Mouse (Mus musculus) heart, postnatal 36 days (tissue): ENCODE measurements around the gene Wscd1. TPM values are rescaled to one million over a fixed set of nuclear protein-coding genes. Genes with fewer than 3 reads are reported as not detected.

Source experiments
- DNase-seq, 2 experiments: peaks; one replicate each; pipeline ENCODE4 v3.0.0; 2021 to 2022
- intact Hi-C: fragments of 180-260 bp; cut with DNase I; formaldehyde crosslinking; loops from one replicate; pipeline ENCODE4 v1.15.1; 2025
- total RNA-seq, 2 experiments: library from RNA; stranded (reverse); gene quantifications; 2 replicates each; pipeline ENCODE4 v1.2.3; 2021

Wscd1 gene
- total RNA-seq, 2 experiments from 2014 or later: 8.0 to 12.0 TPM

DNA sequence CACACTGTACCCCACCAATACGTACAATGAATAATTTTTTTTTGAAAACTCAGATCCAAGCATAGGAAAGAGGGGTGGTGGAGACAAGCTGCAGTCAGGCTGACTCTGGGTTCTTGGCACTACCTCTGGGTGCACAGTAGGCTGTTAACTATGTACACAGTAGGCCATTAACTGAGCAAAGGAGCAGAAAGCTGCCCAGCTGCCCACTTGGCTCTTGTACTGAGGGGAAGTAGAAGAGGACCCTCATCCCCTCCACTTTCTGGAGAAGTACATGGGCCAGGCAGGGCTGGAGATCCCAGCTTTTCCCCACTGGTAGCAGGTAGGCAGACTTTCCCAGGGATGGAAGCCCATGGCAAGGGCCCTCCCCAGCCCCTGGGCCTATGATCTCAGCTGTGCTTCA is 16.7 kb downstream of the Wscd1 start:
- intact Hi-C loops: no loop called here
- no peak for DNase-seq

DNA sequence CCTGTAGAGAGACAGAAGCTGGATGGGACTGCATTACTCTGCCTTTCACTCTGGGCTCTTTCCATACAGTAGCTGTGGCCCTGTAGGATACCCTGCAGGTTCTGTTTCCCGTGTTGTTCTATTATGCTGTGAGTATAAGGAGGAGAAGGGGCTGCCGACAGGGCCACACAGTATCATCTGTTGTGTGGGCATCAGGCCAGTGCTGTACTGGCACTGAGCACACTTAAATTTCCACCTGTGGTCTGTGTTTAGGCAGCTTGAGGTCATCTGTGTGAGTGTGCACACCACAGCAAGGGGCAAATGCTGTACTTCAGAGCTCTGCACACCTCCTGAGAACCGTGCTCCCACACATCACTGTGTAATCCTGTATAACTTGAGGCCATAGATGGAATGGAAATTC is 18.0 kb downstream of the Wscd1 start:
- DNase-seq: no peak
- intact Hi-C loops: no loop called here

DNA sequence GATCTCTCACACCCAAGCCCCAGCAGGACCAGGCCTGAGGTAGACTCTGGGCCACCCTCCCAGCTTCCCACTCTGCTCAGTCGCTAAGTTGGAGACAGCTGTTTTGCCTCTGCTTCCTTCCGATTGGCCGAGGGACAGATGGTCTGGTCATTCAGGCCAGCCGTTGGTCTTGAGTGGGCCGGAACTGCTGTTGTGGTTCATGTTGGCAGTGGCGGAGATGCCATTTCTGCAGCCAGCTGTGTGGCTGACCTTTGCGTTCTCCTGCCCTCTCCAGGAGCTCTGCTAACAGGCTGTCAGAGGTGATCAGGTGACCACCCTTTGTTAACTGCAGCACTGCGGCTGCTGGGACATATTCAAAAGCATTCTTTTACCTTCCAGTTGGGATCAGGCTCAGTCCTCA is 20.0 kb downstream of the Wscd1 start:
- no peak for DNase-seq
- intact Hi-C loops: no loop called here

DNA sequence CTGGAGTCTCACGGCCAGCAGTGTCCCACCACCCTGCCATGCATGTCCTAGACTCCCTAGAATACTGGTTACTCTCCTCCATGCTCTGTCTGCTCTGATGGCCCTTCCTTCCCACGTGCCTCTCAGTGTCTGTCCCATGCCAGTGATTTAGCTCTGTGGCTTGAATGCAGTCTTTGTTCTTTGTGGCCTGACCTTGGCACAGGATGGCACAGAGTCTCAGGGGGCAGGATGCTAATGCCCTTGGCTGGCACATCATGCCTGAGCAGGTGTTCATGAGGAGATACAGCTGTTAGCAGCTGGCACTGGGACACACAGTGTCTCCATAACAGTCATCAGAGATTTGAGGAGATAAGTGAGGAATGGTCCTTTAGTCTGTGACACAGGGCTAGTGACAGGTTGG is 20.8 kb downstream of the Wscd1 start:
- no peak for DNase-seq
- intact Hi-C loops: no loop called here

DNA sequence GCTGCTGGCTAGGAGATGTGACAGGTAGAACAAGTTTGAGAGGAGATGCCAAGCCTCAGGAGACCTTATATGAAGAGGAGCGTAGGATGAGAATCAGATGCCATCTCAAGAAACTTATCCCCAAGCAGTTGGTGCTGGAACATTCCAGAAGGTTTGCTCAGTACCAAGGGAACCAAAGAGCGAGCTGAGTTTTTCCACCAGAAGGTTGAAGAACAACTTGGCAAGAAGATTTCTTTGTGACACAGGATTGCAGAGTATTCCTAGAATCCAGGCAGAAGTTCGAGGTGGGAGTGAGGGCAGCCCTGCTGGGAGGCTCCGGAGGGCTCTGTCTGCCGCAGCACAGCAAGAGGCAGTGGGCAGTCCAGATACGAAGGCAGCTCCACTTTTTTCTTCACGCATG is 21.4 kb downstream of the Wscd1 start:
- DNase-seq: no peak
- intact Hi-C loops: no loop called here

DNA sequence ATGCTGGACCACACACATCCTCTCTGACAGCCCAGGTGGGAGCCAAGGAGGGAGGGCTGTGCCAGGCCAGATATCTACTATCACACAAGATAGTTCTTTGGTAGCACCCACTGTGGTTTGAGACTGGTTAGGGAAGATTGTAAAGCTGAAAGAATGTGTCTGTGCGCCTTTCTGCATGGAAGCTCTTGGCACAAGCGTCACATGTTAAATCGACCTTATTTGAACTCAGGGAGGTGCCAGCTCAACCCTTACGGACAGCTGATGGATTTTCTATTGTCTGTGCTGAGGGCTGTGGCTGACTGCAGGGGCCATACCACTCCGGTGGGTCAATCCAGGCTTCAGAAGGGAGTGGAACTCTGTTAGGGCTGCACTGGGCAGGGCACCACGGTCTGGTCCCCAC is 22.3 kb downstream of the Wscd1 start:
- intact Hi-C loops: no loop called here
- no peak for DNase-seq

DNA sequence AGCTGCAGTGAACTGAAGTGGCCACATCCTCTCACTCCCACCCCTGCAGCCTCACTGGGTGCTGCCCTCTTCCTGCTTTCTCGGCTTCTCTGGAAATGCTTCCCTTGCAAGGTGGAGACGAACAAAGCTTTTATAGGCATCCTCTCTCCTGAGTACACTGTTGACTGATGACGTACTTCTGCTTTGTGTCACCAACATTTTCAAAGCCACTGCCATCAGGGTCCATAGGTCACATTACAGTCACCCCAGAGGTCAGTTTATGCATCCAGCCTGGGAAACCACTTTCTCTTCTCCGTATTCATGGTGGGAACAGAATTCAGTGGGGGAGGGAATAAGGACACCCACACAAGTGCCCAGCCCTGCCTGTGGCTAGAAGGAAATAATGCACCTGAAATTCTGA is 23.1 kb downstream of the Wscd1 start:
- intact Hi-C loops: no loop called here
- no peak for DNase-seq

DNA sequence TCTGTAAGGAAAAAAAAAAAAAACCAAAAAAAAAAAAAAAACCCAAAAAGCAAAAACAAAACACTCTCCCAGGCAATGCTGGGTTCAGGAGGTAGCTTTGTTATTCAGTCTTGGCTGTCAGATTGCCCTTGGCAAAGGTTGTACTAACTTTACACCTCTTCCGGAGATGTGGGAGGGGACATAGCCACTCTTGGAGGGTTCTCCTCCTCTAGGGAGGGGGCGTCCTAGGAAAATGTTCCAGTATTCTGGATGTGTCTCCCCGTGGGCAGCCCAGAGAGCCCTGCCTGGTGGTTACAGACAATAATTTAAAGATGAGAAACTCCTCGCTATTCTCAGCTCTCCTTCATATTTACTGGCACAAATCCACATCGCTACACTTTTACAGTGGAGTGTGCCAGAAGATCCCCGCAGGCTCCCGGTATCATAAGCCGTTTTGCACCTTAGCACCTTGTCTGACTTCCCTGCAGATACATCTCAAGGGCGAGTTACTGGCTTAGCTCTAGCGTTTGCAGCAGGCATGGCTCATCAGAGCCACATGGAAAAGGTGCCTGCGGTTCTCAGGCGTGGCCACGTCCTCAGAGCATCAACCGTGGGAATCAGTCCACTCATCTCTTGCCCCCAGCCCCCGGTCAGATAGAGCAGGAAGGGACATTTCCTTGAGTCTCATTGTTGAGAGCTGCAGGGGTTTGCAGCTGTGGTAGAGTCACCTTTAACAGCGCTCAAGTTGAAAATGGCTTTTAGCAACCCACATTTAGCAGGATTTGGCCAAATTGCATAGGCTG is 24.5 kb downstream of the Wscd1 start:
- DNase-seq: peak; percentile 41 to 42
- intact Hi-C loops: loop anchor here (2.0 kb wide), 1 partner anchor 25 kb away; the partner anchor contains the start of gene Wscd1

DNA sequence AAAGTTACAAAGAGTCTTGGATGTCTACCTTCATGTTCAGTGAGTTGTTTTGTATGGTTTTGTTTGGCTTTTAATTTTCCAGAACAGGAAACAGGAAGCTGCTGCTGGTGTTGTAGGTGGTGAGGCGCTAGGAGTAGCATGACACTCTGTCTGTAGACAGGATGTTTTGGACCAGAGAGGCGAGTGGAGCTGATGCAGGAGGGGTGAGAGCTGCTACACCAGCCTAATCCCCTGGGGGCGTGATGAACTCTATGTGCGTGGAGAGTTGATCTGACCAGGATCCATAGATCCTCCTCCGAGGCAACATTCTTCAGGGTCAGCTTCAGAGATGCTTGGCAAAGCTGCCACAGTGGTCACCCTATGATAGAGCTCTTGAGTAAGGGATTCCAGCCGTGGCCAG is 25.3 kb downstream of the Wscd1 start:
- intact Hi-C loops: loop anchor here (2.0 kb wide), 1 partner anchor 26 kb away; the partner anchor contains the start of gene Wscd1
- DNase-seq: peak in 1 of 2 experiments; percentile 25

DNA sequence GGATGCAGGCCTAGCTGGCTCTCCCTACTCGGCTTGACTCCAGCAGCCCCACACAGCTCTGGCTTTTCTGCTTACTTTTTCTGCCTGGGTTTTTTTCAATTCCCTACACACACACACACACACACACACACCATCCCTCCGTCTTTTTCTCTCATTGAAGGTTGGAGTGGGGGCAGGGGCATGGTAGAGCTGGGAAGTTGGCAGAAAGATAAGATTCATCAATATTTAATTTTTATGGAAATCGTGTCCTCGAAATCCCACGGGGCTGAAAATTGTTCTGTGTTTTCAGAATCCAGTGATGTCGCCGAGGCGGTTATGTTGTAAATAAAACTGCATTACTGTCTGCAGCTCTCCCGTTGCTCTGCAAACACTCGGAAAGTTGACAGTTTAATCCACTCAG is 29.9 kb downstream of the Wscd1 start:
- no peak for DNase-seq
- intact Hi-C loops: no loop called here

DNA sequence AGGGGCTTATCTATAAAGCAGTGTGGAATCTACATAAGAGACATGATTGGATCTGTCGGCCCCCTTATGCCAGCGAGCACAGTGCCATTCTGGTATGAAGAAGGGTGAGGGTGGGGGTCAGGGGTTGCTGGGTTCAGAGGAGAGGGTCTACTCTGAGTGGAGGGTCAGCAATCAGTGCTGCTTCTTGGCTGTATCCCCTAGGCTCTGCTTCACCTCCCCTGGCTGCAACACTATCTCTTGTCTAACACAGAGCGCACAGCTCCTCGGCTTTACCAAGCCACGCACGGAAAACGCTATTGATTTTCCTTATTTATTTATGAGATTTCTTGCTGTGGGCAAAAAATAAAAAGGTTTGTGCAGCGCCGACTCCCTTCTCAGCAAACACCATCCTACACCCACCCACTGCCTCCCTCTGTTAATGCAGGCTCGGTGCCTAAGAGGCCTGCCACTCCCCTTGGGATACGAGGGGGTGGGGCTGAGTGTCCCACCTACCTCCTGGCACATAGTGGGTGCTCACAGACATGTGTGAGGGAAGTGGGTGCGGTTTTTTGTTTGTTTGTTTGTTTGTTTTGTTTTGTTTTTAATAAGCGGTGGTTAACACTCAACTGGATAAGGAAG is 32.1 kb downstream of the Wscd1 start:
- DNase-seq: no peak
- intact Hi-C loops: no loop called here

DNA sequence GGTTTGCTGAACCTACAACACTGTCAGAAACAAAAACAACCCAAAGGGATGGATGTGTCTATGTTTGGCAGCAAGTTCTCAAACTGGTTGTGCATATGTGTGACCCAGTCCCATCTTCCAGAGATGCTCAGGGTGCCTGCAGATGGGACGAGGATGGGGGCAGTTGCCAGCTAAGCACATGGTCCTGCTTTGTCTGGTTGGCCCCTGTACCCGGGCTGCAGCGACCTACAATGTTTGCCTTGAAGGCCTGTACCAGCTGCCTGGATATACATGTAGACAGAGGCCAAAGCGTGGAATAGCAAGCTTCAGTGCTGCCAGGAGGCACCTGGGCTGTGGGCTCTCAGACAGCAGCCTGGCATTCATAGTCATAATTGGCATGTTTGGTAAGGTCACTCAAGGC is 35.8 kb downstream of the Wscd1 start:
- no peak for DNase-seq
- intact Hi-C loops: no loop called here

DNA sequence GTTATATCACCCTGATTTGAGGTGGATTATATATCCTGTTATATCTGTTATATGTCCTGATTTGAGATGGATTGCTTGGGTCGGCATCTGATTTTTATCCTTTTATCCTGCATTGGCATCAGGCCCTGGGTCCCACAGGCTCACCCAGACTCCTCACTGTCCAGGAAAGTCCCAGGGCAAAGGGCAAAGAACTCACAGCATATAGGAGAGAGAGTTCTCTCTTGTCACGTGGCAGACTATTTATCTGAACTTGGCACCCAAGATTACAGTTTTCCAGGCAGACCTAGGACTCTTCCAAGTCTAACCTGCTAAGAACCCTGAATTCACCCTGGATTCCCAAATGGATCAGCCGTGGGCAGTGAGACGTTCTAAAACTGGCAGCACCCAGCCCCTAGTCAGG is 38.5 kb downstream of the Wscd1 start:
- intact Hi-C loops: no loop called here

DNA sequence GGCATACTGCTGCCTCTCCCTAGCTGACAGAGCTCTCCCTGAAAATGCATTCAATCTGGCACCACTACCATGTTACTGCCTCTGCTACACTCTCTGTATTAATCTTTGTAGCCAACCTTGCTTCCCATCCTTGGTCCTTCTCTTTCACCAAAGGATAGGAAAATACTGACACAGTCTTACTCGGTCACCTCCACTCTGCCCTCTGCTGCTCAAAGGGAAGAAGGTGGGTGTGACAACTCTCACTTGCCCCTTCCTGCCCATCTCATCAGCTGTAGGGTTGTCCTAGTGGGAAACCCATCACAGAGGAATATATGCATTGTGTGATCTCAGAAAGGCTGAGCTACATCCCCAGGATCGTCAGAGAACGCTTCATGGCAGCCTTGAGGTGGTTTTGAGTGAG is 40.5 kb downstream of the Wscd1 start:
- DNase-seq: no peak
- intact Hi-C loops: loop anchor here (5.0 kb wide), 1 partner anchor 118 kb away; no protein-coding TSS in a partner anchor

More for the DNA sequence above, 38.5 kb downstream of the Wscd1 start:
- DNase-seq: no peak

DNA sequence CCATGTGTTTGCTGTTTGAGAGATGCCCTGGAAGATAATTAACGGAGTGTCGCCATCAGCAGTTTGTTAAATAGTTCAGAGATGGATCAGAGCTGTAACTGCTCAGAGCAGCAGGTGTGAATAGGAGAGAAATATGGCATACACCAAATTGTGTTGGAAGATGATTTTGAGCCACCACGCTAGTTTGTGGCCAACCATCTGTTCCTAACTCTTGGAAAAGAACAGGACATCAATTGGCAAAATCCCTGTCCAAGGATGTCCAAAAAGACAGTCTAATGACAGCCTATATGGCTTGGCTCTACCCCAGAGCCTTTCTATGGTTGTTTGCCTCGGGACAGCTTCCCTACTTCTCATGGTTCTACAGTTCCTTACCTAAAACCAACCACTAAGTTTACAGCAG is 49.5 kb downstream of the Wscd1 start:
- DNase-seq: no peak
- intact Hi-C loops: no loop called here

DNA sequence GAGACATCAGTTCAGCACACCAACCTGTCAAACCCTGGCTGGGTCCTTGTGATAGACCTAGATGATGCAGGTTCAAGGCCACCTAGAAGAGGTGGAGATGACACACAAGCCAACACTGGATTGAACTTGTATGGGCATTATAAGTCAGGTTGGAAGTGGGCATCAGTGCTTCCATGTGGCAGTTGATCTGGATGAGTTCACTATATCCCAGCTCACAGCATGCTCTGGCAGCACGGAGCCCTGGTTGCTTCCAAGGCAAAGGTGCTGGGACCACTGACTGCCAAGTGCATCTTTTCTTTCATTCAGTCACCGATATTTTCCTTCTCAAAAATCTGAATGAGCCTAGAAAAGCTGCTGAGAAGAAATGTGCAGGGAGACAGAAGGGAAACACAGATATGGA is 58.8 kb downstream of the Wscd1 start:
- DNase-seq: no peak
- intact Hi-C loops: no loop called here

DNA sequence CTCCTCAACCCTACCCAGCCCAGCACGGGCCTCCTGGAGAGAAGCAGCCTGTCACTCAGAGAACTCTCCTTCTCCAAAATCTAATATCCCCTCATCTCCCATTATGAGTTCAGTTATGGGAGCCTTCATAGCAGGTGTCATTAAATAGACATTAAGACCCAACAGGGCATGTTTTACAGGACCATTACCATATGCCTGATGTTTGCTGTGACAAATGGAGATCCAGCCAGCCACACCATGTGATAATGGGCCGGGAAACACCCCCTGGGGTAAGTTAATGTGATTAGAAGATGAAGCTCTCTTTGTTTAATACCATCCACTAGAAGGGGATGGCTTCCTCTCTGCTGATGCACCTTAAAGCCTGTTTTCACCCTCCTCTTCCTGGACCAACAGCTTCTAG is 62.1 kb downstream of the Wscd1 start:
- no peak for DNase-seq
- intact Hi-C loops: no loop called here

DNA sequence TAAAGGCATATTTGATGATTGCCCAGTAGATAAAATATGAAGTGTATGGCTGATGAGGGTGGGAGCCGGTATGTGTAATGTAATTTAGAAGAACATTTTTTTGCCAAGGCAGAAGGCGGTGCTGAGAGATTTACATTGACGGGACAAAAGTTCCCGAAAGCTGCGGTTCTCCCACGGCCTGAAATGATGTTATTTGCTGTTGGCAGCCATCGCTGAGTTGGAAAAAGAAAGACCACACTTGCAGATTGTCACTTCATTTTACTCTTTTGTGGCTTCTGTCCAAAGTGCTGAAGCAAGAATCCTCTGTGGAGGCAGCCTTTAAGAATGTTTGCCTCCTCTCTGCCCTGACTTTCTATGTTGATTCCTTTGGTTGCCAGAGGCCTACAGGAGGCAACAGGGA is 63.2 kb downstream of the Wscd1 start:
- no peak for DNase-seq
- intact Hi-C loops: no loop called here

DNA sequence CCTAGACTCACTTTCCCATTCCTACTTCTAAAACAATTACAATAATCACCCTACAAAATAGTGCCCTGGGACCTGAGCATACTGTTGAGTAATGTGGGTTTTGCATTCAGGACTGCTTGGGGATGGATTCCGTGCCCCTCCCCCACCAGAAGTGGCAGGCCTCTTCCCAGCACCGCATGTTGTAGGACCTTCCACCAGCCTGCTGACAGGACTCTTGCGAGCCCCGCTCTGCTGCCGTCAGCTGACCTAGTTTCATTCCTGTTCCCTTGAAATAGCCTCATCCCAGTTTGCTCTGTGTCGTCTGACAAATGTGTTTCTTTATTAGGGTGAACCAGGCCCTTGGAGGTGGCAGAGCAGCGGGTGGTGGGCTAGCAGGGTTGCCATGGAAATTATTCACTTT is 64.8 kb downstream of the Wscd1 start:
- no peak for DNase-seq
- intact Hi-C loops: no loop called here

DNA sequence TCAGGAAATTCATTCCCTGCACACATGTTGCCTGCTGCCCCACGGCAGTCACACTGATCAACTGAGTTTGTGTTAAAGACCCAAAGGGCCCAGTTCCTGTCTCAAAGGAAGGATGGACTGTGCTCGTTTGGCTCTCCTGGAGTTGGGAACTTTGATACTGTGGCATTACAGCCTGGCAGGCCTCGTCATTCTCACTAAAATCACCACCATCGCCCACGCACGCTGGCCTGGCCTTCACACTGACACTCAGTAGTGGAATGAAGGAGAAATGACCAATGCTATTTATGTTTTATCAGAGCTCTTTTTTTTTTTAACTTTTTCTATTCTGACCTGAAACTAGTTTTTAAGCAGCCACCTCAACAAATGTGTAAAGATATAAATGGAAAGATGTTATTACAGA is 65.6 kb downstream of the Wscd1 start:
- DNase-seq: no peak
- intact Hi-C loops: no loop called here

DNA sequence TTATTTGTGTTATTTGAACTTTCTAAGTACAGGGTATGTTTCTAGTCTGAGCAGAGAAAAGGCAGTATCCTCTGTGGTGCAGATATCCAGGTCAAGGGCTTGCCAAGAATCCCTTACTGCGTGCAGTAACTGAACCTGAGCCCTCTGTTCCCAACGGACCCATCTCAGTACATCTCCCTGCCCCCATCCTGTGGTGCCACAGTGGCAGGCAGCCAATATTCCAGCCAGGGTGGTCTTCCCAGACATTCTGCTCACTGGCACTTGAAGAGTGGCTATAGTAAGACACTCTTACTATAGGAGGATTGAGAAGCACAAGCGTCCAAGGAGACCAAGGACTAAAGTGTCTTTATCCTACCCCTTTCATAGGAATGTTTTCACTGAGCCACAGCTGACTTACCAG is 67.2 kb downstream of the Wscd1 start:
- intact Hi-C loops: no loop called here
- DNase-seq: no peak

DNA sequence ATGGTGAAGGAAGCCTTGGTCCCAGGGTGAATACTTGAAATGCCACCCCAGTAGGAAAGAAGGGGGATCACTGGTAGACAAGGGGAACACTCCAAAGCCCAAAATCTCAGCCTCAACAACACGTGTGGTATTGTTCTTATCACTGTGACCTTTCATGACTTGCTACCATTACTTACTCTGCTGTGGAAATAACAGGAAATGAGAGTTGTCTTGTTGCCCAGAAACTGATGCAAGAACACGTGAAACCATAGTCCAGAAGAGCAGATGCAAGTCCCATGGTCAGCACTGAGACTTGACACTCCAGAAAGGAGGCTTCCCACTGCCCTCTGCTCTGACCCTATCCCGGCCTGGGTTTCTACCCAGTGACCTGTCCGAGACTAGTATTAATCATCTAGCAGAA is 67.6 kb downstream of the Wscd1 start:
- DNase-seq: peak in 1 of 2 experiments; percentile 9
- intact Hi-C loops: no loop called here
